Mouse (Mus musculus): ENCODE data around the gene Ccdc191. TPM values are rescaled to one million over a fixed set of nuclear protein-coding genes. Genes with fewer than 3 reads are reported as not detected.
A peak's percentile ranks its signal among the peaks of the same experiment; 100 is the strongest.

Gene Ccdc191
- polyA plus RNA-seq, 1 experiment from 2014 or later, result 3.4 TPM

DNA sequence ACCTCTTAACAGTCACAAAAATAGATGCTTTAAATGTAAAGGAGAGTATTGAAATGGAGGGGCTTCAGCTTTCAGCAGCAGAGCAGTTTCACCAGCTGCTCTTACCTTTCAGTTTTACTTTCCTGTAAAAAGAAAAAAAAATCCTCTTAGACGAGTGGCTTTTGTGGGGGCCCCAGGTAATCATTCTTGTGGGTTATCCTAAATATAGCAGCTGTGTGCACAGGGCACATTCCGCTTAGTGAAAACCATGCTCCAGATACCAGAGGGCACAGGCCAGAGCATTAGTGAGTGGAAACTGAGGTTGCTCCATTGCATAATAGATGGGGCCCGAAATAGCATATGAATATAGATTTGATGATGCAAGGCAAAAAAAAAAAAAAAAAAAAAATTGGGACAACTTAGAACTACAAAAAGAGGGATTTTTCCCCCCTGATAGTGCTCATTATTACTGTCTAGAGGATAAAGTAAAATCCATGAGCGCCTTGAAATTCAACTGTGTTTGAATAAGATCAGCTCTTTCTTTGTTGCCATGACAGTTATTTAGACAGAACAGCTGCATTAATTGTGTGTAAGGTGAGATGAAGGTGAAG lies 1.2 kb downstream of the Ccdc191 start:
- Histone ChIP-seq H3K9me3 (replicated peaks) (no peaks in the 10 kb centered on the region), H3K9ac (no peak overlapping the region), H3K4me3 (replicated peaks) (peak overlapping the region; percentile 80; the same call in 1 of the 2 replicates), H3K36me3 (replicated peaks) (no peaks in the 10 kb centered on the region), H3K4me1 (replicated peaks) (peaks cover 22% of the 10 kb centered on the region; the same call in 1 of the 2 replicates), H3K27ac (replicated peaks) (no peak overlapping the region), H3K27me3 (no peaks in the 10 kb centered on the region), H3K4me2 (peak overlapping the region; percentile 75; the same call in 1 of the 2 replicates)
- WGBS (ENCODE audit: insufficient replicate concordance), result 61% methylated on average over 4 of the region's 4 CpGs
- no peak for ATAC-seq (ENCODE audit: insufficient read depth)

DNA sequence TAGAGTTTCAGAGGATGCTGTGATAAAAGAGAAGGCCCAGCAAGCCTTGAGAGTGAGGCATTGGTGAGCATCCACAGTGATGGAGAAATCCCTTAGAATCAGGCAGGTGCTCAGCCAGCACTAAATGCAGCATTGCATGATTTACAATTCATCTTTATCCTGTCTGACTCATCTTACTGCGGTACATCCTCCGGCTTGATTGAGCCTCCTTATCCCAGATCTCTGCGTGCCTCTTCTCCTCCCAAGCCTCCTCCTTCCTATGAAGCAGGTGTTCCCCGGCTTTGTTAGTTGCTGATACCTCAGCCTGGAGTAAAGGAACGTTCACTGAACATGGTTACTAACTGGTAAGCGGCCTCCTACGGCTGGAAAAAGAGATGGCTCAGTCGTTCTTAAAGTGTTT lies 4.9 kb downstream of the Ccdc191 start:
- Histone ChIP-seq H3K36me3 (replicated peaks) (no peaks in the 10 kb centered on the region), H3K9ac (no peak overlapping the region), H3K27me3 (no peaks in the 10 kb centered on the region), H3K4me3 (replicated peaks) (no peak overlapping the region), H3K4me1 (replicated peaks) (peaks cover 11% of the 10 kb centered on the region; the same call in 1 of the 2 replicates), H3K9me3 (replicated peaks) (no peaks in the 10 kb centered on the region), H3K4me2 (no peak overlapping the region), H3K27ac (replicated peaks) (no peak overlapping the region)
- WGBS (ENCODE audit: insufficient replicate concordance), result 72% methylated on average over 8 of the region's 8 CpGs
- ATAC-seq (ENCODE audit: insufficient read depth), result no peak

DNA sequence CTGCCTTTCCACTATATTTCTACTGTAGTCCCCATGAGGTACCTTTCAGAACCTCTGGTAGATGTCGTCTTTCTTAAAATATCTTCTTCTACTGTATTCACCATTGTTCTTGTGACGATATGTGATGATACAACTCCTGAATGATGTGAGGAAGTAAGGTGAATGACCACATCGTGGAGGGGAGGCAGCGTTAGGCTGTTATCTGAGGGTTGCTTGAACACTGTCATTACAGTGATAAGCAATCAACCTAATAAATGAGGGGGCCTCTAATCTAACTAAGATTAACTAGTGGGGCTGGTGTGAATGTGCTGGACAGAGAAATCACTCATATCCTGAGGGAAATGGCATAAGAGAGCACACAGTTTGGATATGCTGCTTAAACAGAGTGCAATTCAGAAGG lies 10.5 kb downstream of the Ccdc191 start:
- H3K9ac ChIP-seq, result no peak overlapping the region
- ATAC-seq (ENCODE audit: insufficient read depth), result no peak
- no peaks in the 10 kb centered on the region for H3K27me3 ChIP-seq
- no peaks in the 10 kb centered on the region for H3K36me3 ChIP-seq (replicated peaks)
- WGBS (ENCODE audit: insufficient replicate concordance), result 27% methylated on average over 4 of the region's 4 CpGs
- H3K4me1 ChIP-seq (replicated peaks), result peaks cover 5% of the 10 kb centered on the region; the same call in 1 of the 2 replicates
- no peaks in the 10 kb centered on the region for H3K9me3 ChIP-seq (replicated peaks)
- H3K4me3 ChIP-seq (replicated peaks), result no peak overlapping the region
- H3K27ac ChIP-seq (replicated peaks), result no peak overlapping the region
- no peak overlapping the region for H3K4me2 ChIP-seq

DNA sequence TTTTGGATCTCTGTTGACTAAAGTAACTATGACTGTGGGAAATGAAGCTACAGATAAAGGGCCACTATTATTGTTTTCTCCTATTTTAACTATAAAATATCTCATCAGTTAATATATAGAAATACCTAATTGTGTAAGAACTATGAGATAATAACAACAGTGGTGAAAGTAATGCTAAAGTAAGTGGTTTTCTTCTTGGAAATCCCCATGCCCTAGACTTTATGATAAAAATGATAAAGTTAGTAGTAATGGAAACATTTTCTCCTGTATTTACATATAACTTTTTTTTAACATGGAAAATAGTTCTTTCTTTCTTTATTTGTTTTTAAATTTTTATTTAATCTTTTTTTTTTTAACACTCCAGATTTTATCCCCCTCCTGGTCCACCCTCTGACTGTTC lies 11.0 kb downstream of the Ccdc191 start:
- Histone ChIP-seq H3K36me3 (replicated peaks) (no peaks in the 10 kb centered on the region), H3K4me1 (replicated peaks) (peaks cover 5% of the 10 kb centered on the region; the same call in 1 of the 2 replicates), H3K27ac (replicated peaks) (no peak overlapping the region), H3K4me2 (no peak overlapping the region), H3K4me3 (replicated peaks) (no peak overlapping the region), H3K9me3 (replicated peaks) (no peaks in the 10 kb centered on the region), H3K9ac (no peak overlapping the region), H3K27me3 (no peaks in the 10 kb centered on the region)
- no peak for ATAC-seq (ENCODE audit: insufficient read depth)

DNA sequence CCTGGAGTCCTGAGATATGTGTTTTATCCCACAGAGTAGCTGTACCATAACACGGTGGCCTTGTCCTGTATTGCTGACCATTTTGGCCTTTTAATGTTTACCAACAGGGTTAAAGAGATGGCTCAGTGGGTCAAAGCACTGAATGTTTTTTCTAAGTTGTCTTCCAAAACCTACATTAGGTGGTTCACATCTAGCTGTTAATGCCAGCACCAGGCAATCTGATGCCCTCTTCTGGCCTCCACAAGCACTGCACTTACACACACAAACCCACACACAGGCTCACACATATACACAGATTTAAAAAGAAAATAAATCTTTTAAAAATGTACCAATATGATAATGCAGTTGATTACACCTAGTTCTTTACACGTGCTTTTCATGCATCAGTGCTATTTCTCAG lies 19.3 kb downstream of the Ccdc191 start:
- ATAC-seq (ENCODE audit: insufficient read depth), result no peak
- H3K27ac ChIP-seq (replicated peaks), result no peak overlapping the region
- no peaks in the 10 kb centered on the region for H3K4me1 ChIP-seq (replicated peaks)
- WGBS (ENCODE audit: insufficient replicate concordance), result 56% methylated on average over 2 of the region's 2 CpGs
- H3K4me2 ChIP-seq, result no peak overlapping the region
- H3K4me3 ChIP-seq (replicated peaks), result no peak overlapping the region
- H3K27me3 ChIP-seq, result no peaks in the 10 kb centered on the region
- no peaks in the 10 kb centered on the region for H3K9me3 ChIP-seq (replicated peaks)
- no peak overlapping the region for H3K9ac ChIP-seq
- H3K36me3 ChIP-seq (replicated peaks), result no peaks in the 10 kb centered on the region

DNA sequence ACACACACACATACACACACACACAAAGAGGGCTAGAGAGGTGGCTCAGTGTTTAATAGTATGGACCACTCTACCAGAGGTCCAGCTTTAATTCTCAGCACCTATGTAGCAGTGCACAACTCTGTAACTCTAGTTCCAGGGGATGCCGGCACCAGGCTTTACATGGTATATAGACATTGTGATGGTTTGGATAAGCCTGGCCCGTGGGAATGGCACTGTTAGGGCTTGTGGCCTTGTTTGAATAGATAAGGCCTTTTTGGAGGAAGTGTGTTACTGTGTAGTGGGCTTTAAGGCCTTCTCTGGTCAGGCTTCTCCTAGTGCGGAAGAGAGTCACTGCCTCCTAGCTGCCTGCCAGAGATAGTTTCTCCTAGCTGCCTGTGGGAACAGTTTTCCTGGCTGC lies 29.3 kb downstream of the Ccdc191 start:
- Histone ChIP-seq H3K9ac (no peak overlapping the region), H3K27me3 (no peaks in the 10 kb centered on the region), H3K4me3 (replicated peaks) (no peak overlapping the region), H3K9me3 (replicated peaks) (no peaks in the 10 kb centered on the region), H3K27ac (replicated peaks) (no peak overlapping the region), H3K4me2 (no peak overlapping the region), H3K4me1 (replicated peaks) (no peaks in the 10 kb centered on the region), H3K36me3 (replicated peaks) (no peaks in the 10 kb centered on the region)
- no peak for ATAC-seq (ENCODE audit: insufficient read depth)
- 40% methylated on average over 3 of the region's 3 CpGs for WGBS (ENCODE audit: insufficient replicate concordance)

DNA sequence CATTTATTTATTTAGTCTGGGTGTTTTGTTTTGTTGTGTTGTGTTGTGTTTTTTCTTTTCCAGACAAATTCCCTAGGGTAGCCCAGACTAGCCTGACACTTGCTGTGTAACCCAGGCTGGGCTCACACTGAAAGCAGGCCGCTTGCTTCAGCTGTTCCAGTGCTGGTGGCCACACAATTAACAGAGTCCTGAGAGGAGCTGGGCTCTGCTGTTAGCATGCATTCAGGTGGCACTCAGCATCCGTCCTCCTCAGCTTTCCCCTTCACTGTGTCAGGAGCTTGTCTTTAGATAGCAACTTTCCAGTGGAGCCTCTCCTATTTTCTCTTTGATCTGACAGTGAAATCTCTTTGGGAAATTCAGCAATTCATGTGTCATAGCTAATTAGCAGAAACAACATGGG lies 32.4 kb downstream of the Ccdc191 start:
- Histone ChIP-seq H3K27me3 (no peaks in the 10 kb centered on the region), H3K4me2 (no peak overlapping the region), H3K4me3 (replicated peaks) (no peak overlapping the region), H3K36me3 (replicated peaks) (no peaks in the 10 kb centered on the region), H3K9ac (no peak overlapping the region), H3K4me1 (replicated peaks) (no peaks in the 10 kb centered on the region), H3K9me3 (replicated peaks) (no peaks in the 10 kb centered on the region), H3K27ac (replicated peaks) (no peak overlapping the region)
- no peak for ATAC-seq (ENCODE audit: insufficient read depth)
- WGBS (ENCODE audit: insufficient replicate concordance), result 59% methylated on average over 2 of the region's 2 CpGs

DNA sequence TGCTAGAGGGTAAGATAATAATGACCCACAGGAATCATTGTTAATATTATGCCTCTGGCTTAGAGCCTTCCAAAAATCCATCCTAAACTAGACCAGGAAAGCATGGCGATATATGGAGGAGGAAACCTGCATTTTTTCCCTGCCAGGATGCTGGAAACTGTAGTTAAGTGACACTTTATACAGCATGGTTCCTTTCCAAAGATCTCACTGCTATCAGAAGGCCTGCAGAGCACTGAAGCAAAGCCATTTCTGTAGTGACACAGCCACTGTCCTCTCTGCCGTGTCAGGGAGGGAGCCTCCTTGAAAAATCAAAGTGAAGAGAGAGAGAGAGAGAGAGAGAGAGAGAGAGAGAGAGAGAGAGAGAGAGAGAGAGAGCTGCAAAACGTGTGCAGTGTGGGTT lies 33.0 kb downstream of the Ccdc191 start:
- ATAC-seq (ENCODE audit: insufficient read depth), result no peak
- Histone ChIP-seq H3K4me2 (no peak overlapping the region), H3K27ac (replicated peaks) (no peak overlapping the region), H3K9me3 (replicated peaks) (no peaks in the 10 kb centered on the region), H3K9ac (no peak overlapping the region), H3K36me3 (replicated peaks) (no peaks in the 10 kb centered on the region), H3K4me1 (replicated peaks) (no peaks in the 10 kb centered on the region), H3K27me3 (no peaks in the 10 kb centered on the region), H3K4me3 (replicated peaks) (no peak overlapping the region)
- 46% methylated on average over 3 of the region's 3 CpGs for WGBS (ENCODE audit: insufficient replicate concordance)

DNA sequence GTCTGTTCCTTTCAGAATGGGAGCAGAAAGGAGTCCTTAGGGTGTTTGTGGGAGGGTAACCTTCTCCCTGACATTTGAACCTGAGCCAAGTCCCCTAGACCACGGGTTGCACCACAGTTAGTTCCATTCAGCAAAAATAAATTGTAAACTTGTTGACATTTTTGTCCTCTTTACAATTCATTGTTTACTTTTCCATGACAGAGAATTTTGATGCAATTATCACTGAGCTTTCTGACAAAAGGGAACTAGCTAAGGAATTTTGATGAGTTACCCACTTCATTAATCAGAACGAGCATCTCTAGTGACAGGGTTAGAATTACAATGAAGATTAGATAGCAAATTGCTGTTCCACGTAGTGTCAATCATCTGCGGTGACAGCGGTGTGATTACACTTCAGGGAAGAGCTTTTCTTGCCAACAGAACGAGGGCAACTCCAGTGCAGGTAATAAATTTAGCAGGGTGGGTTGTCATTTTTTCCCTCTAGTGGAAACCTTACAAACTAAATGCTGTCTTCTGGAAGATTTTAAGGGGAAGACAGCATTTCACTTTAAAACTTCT lies 35.5 kb downstream of the Ccdc191 start:
- Histone ChIP-seq H3K27ac (replicated peaks) (no peak overlapping the region), H3K9me3 (replicated peaks) (no peaks in the 10 kb centered on the region), H3K4me2 (no peak overlapping the region), H3K4me3 (replicated peaks) (no peak overlapping the region), H3K4me1 (replicated peaks) (no peaks in the 10 kb centered on the region), H3K36me3 (replicated peaks) (no peaks in the 10 kb centered on the region), H3K27me3 (no peaks in the 10 kb centered on the region), H3K9ac (no peak overlapping the region)
- 51% methylated on average over 6 of the region's 6 CpGs for WGBS (ENCODE audit: insufficient replicate concordance)
- ATAC-seq (ENCODE audit: insufficient read depth), result no peak

DNA sequence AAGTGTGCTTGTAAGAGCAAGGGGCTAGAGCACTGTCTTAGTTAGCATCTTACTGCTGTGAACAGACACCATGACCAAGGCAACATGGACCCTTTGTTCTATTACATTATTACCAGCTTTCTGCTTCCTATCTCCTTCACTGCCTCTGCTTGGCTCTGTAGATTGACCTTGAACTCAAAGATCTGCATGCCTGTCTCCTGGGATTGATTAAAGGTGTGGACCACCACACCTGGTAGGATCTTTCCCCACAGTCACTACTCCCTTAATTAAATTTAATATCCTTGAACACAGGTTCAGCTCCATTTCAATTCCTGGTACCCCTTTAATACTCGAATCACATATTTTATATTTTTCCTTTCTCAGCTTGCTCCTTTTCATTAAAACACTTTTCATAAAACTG lies 36.2 kb downstream of the Ccdc191 start:
- ATAC-seq (ENCODE audit: insufficient read depth), result no peak
- Histone ChIP-seq H3K4me2 (no peak overlapping the region), H3K4me1 (replicated peaks) (no peaks in the 10 kb centered on the region), H3K9ac (no peak overlapping the region), H3K36me3 (replicated peaks) (no peaks in the 10 kb centered on the region), H3K27ac (replicated peaks) (no peak overlapping the region), H3K9me3 (replicated peaks) (no peaks in the 10 kb centered on the region), H3K4me3 (replicated peaks) (no peak overlapping the region), H3K27me3 (no peaks in the 10 kb centered on the region)
- 66% methylated on average over 1 of the region's 1 CpGs for WGBS (ENCODE audit: insufficient replicate concordance)

DNA sequence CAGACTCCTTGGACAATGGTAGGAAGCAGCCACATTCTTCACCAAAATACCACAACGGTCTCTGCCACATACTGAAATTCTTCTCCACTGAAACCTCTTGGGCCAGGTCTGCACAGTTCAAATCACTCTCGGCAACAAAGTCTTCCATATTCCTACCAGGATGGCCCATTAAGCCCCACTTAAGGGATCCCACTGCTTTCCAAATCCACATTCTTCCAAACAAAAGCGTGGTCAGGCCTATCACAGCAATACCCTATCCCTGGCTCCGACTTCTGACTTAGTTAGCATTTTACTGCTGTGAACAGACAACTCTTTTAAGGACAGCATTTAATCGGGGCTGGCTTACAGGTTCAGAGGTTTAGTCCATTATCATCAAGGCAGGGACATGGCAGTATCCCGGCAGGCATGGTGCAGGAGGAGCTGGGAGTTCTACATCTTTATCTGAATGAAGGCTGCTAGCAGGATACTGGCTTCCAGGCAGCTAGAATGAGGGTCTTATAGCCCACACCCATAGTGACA lies 36.8 kb downstream of the Ccdc191 start, which contains the start of gene Qtrt2:
Qtrt2 (minus strand) TSS at position 469 of the 519 bp plus-strand sequence.
- Histone ChIP-seq H3K9me3 (replicated peaks) (no peaks in the 10 kb centered on the region), H3K4me1 (replicated peaks) (no peaks in the 10 kb centered on the region), H3K4me2 (no peak within 1 kb of the TSS), H3K9ac (no peak within 1 kb of the TSS), H3K27me3 (no peaks in the 10 kb centered on the region), H3K4me3 (replicated peaks) (no peak within 1 kb of the TSS), H3K27ac (replicated peaks) (no peak within 1 kb of the TSS), H3K36me3 (replicated peaks) (no peaks in the 10 kb centered on the region)
- WGBS (ENCODE audit: insufficient replicate concordance), result 61% methylated on average over 6 of the region's 6 CpGs
- ATAC-seq (ENCODE audit: insufficient read depth), result no peak

DNA sequence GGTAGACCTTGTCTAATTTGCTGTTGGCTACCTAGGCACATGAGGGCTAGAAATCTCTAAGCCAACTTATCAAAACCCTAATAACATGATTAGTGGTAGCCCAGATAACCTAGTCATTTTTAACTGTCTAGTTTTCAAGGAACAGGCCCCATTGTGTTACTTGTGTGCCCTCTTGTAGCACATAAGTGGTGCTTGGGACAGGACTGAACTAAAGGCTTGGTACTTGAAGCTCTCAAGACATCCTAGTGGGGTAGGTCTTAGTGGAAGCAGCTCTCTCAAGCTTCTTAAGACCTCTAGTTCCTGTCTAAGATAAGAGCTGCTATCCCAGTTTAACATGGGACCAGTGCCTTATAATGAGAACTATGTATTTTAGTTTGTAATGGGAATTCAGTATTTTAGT lies 41.0 kb downstream of the Ccdc191 start:
- Histone ChIP-seq H3K27me3 (no peaks in the 10 kb centered on the region), H3K4me3 (replicated peaks) (no peak overlapping the region), H3K27ac (replicated peaks) (no peak overlapping the region), H3K4me1 (replicated peaks) (no peaks in the 10 kb centered on the region), H3K9me3 (replicated peaks) (no peaks in the 10 kb centered on the region), H3K4me2 (no peak overlapping the region), H3K36me3 (replicated peaks) (no peaks in the 10 kb centered on the region), H3K9ac (no peak overlapping the region)
- ATAC-seq (ENCODE audit: insufficient read depth), result no peak

Data from liver, embryonic 15.5 days (tissue).